Mouse (Mus musculus) thymus, postnatal 4 days (tissue): ENCODE results near the gene Rfx5.
A peak's percentile ranks its signal among the peaks of the same experiment; 100 is the strongest.
"Not testable (repeated sequence)": the region's sequence is repeated elsewhere in the genome, so short reads cannot be mapped to it uniquely, and the experiment has no call there.

Experiments used
- DNase-seq: peaks from one replicate; pipeline ENCODE4 v3.0.0; 2021

Gene Rfx5

GRCm38 (mm10) chr3:94936147-94936546, 17.7 kb upstream of the Rfx5 start:
- not testable (repeated sequence) for DNase-seq

GRCm38 (mm10) chr3:94937194-94937593, 16.7 kb upstream of the Rfx5 start:
- DNase-seq: not testable (repeated sequence)

GRCm38 (mm10) chr3:94940033-94940432, 13.8 kb upstream of the Rfx5 start:
- not testable (repeated sequence) for DNase-seq

GRCm38 (mm10) chr3:94942211-94942967, 11.5 kb upstream of the Rfx5 start:
- not testable (repeated sequence) for DNase-seq

GRCm38 (mm10) chr3:94943706-94944105, 10.2 kb upstream of the Rfx5 start:
- DNase-seq: peak; percentile 37

- peak; percentile 13 for DNase-seq
Measured at GRCm38 (mm10) chr3:94948066-94948614, 5.7 kb upstream of the Rfx5 start.

- DNase-seq: no peak
Measured at GRCm38 (mm10) chr3:94949645-94950044, 4.2 kb upstream of the Rfx5 start.

- peak; percentile 68 for DNase-seq
Measured at GRCm38 (mm10) chr3:94952806-94953205, 1.1 kb upstream of the Rfx5 start.

GRCm38 (mm10) chr3:94953384-94953763, 501 bp upstream of the Rfx5 start:
- DNase-seq: no peak

- no peak for DNase-seq
Measured at GRCm38 (mm10) chr3:94958295-94958694, 4.4 kb downstream of the Rfx5 start.

- no peak for DNase-seq
Measured at GRCm38 (mm10) chr3:94959871-94960270, 6.0 kb downstream of the Rfx5 start.

- no peak for DNase-seq
Measured at GRCm38 (mm10) chr3:94960322-94960721, 6.4 kb downstream of the Rfx5 start.

GRCm38 (mm10) chr3:94964989-94965388, 11.1 kb downstream of the Rfx5 start:
- no peak for DNase-seq

- no peak for DNase-seq
Measured at GRCm38 (mm10) chr3:94965878-94966277, 12.0 kb downstream of the Rfx5 start.

GRCm38 (mm10) chr3:94972552-94972951, 18.7 kb downstream of the Rfx5 start:
- no peak for DNase-seq

- DNase-seq: no peak
Measured at GRCm38 (mm10) chr3:94973620-94974019, 19.7 kb downstream of the Rfx5 start.

- DNase-seq: no peak
Measured at GRCm38 (mm10) chr3:94974026-94974527, 20.2 kb downstream of the Rfx5 start.

GRCm38 (mm10) chr3:94974528-94975422, 20.9 kb downstream of the Rfx5 start, which contains the start of gene Pi4kb:
TSS of gene Pi4kb (plus strand) at chr3:94974731.
- peak; percentile 86 for DNase-seq

- no peak for DNase-seq
Measured at GRCm38 (mm10) chr3:94984312-94984711, 30.4 kb downstream of the Rfx5 start.

GRCm38 (mm10) chr3:94985513-94985912, 31.6 kb downstream of the Rfx5 start:
- no peak for DNase-seq

- DNase-seq: no peak
Measured at GRCm38 (mm10) chr3:94987578-94987977, 33.7 kb downstream of the Rfx5 start.

- no peak for DNase-seq
Measured at GRCm38 (mm10) chr3:94989159-94989761, 35.4 kb downstream of the Rfx5 start.

GRCm38 (mm10) chr3:94996946-94997345, 43.1 kb downstream of the Rfx5 start:
- DNase-seq: peak; percentile 93
